Mouse (Mus musculus) MN1 (cell line): ENCODE measurements around the gene Lamc1.

ENCODE experiments used
- DNase-seq: peaks from one replicate; pipeline ENCODE4 v3.0.0-alpha.2; 2016; ENCODE audit warnings: low spot score

Gene Lamc1

DNA sequence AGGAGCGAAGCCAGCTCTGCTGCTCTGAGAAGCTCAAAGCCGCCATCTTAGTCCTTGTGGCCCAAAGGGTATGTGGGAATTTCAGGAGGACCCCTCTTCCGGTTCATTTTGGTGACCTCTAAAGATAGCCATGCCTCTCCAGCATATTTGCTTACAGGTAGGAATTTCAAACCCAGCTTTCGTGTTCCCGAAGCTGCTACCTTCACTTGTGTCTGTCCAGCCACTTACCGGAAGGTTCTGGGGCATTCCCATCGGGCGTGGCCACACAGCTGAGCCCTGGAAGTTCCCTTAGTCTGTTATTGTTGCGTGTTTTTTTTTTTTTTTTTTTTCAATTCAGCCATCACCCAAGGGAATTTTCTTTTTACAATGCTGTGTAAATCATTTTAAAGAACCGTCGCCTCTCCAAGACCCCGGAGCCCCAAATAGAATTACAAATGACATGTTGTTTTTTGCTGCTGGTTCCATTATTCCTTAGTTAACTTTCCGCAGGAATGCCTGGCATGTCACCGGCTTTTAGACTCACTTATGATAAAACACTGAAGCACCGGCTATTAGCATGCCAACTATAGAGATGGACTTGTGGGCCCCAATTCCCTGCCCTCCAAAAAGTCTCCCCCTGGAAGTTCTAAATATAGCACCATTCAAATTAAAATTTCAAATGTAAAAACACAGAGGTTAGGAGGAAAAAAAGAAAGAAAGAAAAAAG is 141.2 kb downstream of the Lamc1 start:
- peak; percentile 38 for DNase-seq

DNA sequence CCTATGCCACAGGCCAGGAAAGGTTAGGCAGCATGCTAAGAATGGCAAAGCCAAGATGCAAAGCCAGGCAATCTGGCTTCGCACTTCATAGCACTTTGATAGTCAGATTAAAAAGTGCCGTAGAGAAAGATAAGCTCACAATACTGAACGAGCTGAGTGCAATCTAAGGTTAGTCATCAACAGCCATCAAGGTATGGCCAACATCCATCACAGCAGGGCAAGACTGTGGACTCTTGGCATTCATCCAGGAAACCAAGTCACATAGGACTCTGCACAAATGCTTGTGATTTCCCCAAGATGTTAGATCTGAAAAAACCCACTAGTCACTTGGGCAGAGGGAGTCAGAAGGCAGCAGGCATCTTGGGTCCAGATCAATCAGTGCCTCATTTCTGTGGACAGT is 144.5 kb downstream of the Lamc1 start:
- DNase-seq = no peak

DNA sequence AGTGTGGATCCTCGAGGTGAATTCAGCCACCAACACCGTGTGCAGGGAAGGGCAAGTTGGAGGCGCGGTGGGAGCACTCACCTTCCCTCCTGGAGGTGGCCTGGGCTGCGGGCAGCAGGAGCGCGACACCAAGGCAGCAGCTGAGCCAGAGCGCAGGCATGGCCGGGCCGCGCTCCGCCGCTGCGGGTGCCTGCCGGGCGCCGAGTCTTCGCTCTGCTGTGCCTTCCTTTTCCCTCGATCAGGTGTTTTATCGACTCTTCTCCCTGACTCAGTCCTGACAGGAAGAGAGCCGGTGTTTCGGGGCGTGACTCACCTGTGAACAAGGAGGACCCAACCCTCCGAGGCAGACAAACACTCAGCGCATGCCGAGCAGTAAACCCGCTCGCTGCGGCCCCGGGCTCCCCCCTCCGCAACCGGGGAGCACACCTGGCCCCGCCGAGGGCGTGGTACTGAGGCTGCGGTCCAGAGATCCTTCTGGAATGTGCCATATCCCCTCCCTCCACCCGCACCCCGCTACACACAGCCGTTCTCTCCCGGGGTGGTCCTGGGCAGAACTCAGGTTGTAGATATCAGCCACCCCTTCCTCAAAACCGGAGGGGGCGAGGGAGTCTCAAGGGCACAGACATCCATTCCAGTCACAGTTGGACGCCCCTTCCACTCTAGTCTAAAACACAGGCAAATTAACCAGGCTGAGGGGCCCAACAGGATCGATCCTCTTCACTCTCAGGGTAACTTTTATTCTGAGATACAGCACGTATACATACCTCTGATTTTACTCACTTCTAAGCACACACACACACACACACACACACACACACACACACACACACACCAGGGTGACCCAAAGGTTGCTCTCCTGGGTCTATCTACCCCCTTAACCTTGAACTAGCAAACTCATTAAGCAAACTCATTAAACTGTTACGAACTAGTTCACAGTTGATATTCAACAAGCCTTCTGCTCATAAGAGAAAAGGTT is 146.5 kb downstream of the Lamc1 start, which contains the start of gene Lamc2:
Gene Lamc2, minus strand, starts transcription at position 620 of the 976 bp plus-strand sequence.
- no peak for DNase-seq

DNA sequence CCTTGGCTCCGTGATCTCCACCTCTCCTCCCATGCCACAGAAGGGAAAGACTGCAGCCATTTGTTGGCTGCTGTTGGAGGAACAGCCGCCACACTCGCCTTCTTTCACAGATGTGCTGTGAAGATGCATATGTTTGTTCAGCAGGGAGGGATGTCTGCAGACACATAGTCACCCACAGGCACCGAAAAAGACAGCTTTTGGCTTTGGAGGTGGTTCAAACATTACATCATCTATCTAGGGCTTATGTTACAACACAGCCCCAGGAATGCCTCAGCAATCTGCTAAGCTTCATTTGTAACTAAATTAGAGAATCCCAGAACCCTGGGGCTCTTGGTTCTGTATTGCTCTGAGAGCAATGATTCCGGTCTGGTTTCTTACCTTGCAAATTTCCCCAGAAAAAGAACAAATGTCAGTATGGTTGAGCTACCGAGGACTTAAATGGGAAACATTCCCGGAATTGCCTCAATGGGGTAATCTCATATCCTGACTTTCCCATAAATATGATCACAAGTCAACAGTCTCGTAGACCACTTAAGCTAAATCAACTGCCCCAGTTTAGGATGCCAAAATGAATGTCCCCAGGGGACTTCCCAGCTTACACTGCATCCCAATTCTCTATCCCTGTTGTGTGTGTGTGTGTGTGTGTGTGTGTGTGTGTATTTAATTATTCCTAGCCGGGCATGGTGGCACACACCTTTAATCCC is 151.8 kb downstream of the Lamc1 start:
- peak; percentile 95 for DNase-seq

DNA sequence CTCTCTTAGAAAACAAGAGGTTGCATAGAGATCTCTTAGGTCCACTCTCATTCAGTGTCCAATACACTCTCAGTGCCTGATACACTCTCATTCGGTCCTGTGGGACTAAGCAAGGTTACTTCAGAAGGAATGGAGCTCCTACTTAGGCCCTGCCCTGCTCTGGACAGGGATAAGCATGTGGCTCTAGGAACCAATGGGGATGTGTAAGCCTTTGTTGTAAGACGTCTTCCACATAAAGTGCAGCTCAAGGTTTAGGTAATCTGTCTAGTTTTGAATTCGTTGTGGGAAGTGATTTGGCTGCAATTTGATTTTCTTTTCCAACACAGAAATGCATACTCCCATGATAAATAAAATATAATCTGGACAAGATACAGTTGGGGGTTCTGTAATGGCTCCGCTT is 152.4 kb downstream of the Lamc1 start:
- DNase-seq = peak; percentile 35

DNA sequence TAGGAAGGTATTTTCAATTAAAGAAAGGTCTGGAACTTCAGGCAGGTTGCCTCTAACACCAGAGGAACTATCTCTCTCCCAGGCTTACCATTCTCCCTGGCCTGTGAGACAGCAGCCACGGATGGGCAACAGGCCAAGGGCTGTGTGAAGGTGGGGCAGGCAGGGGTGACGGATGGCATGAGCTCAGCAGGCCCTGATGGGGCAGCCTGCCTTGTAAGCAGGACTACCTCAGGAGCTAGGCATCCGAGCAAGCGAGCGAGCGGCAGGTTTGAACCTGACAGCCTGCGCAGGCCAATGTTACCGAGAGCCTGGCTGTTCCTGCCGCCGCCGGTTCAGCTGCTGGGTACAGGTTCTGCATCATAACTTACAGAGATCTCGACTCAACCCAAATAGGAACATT is 157.8 kb downstream of the Lamc1 start:
- peak; percentile 93 for DNase-seq

DNA sequence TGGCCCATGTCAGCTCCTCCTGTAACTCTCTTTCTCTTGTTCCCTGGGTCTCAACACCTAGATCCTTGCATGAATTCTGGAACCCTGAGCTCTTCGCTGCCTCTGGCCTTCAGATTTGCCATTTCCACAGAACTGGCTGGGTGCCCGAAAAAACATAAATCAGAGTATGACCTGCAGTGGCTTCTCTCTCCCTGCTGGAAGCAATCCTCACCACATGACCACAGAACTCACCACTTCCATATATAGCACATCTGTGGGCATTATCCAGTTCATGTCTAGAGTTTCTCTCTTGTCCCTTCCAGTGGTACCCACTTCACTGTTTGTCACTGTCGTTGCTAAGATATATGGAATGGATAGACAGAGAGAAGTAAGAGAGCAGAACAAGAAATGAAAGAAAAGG is 159.3 kb downstream of the Lamc1 start:
- DNase-seq = peak; percentile 69

DNA sequence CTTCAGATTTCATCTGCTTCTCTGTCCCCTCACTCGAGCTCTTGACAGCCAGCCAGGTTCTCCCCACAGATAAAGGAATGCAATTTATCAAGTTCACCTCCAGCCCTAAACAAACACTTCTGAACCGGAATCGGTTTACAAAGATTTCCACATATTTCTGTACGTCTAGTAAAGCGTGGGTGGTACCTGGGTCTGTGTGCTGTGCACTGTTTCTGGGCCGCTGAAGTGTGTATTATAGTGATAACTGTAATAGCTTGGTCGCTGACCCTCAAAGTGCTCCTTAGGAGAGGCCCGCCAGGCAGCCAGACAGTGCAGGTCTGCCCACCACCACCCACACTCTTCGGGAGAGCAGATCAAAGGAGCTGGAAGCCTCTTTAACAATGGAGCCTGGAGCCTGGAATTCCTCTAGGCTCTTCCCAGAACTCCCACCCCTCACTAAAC is 160.3 kb downstream of the Lamc1 start:
- no peak for DNase-seq

DNA sequence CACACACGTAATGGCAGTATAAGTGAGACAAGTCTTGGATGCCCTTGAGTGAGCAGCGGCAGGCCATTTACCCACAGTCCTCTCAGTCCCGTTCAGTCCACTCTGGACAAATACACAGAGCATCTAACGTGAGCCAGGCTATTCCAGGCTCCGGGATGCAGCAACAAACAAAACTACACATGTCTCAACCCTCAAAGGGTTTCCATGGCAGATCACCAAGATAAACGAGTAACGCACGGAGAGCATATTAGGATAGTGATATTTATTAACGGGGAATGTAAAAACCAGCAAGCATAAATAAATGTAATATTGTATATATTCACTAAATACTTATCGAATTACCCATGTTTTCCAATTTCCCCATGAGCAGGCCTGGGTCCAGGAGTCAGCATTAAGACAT is 161.6 kb downstream of the Lamc1 start:
- DNase-seq = no peak
